Mouse (Mus musculus): ENCODE measurements at regions not wholly inside any gene's neighbourhood (a gene's known extent, or its start where the extent isn't known, plus 50 kb on each side); places are given as distances from the start of the nearest gene placed in this dataset.

- Histone ChIP-seq H3K4me3 (ENCODE audit: low read depth, low read length) (no peak overlapping the region), H3K4me2 (ENCODE audit: low read depth, low read length) (no peak overlapping the region), H3K4me1 (ENCODE audit: insufficient read depth) (no peaks in the 10 kb centered on the region), H3K9ac (replicated peaks) (no peak overlapping the region), H3K9me3 (ENCODE audit: low read length) (no peaks in the 10 kb centered on the region), H3K27me3 (ENCODE audit: insufficient read depth, low read length) (no peaks in the 10 kb centered on the region), H3K36me3 (replicated peaks; ENCODE audit: insufficient read depth, low read length) (no peaks in the 10 kb centered on the region), H3K27ac (ENCODE audit: low read depth) (no peak overlapping the region)
- no peak for ATAC-seq
- no peak for DNase-seq
- WGBS (ENCODE audit: insufficient replicate concordance), result 71% methylated on average over 4 of the region's 4 CpGs
- TF ChIP-seq CTCF (IDR thresholded peaks at IDR 0.05; ENCODE audit: low read depth) (no peak), EP300 (IDR thresholded peaks at IDR 0.05; ENCODE audit: low read depth) (no peak)
These were observed 97.7 kb upstream of the Acvr2a start for GRCm38 (mm10) chr2:48716206-48716605.

- TF ChIP-seq CTCF (IDR thresholded peaks at IDR 0.05; ENCODE audit: low read depth) (no peak), EP300 (IDR thresholded peaks at IDR 0.05; ENCODE audit: low read depth) (no peak)
- Histone ChIP-seq H3K27ac (ENCODE audit: low read depth) (no peak overlapping the region), H3K36me3 (replicated peaks; ENCODE audit: insufficient read depth, low read length) (no peaks in the 10 kb centered on the region), H3K9me3 (ENCODE audit: low read length) (no peaks in the 10 kb centered on the region), H3K9ac (replicated peaks) (no peak overlapping the region), H3K4me1 (ENCODE audit: insufficient read depth) (no peaks in the 10 kb centered on the region), H3K27me3 (ENCODE audit: insufficient read depth, low read length) (no peaks in the 10 kb centered on the region), H3K4me3 (ENCODE audit: low read depth, low read length) (no peak overlapping the region), H3K4me2 (ENCODE audit: low read depth, low read length) (no peak overlapping the region)
- 76% methylated on average over 1 of the region's 1 CpGs for WGBS (ENCODE audit: insufficient replicate concordance)
- no peak for DNase-seq
- no peak for ATAC-seq
These were observed 96.1 kb upstream of the Acvr2a start for GRCm38 (mm10) chr2:48717770-48718169.

GRCm38 (mm10) chr2:48718261-48718660 is 95.6 kb upstream of the Acvr2a start:
- Histone ChIP-seq H3K27me3 (ENCODE audit: insufficient read depth, low read length) (no peaks in the 10 kb centered on the region), H3K36me3 (replicated peaks; ENCODE audit: insufficient read depth, low read length) (no peaks in the 10 kb centered on the region), H3K4me2 (ENCODE audit: low read depth, low read length) (no peak overlapping the region), H3K4me1 (ENCODE audit: insufficient read depth) (no peaks in the 10 kb centered on the region), H3K9ac (replicated peaks) (no peak overlapping the region), H3K4me3 (ENCODE audit: low read depth, low read length) (no peak overlapping the region), H3K9me3 (ENCODE audit: low read length) (no peaks in the 10 kb centered on the region), H3K27ac (ENCODE audit: low read depth) (no peak overlapping the region)
- DNase-seq (no peak), ATAC-seq (no peak)
- TF ChIP-seq EP300 (IDR thresholded peaks at IDR 0.05; ENCODE audit: low read depth) (no peak), CTCF (IDR thresholded peaks at IDR 0.05; ENCODE audit: low read depth) (no peak)
- 64% methylated on average over 2 of the region's 2 CpGs for WGBS (ENCODE audit: insufficient replicate concordance)

- TF ChIP-seq EP300 (IDR thresholded peaks at IDR 0.05; ENCODE audit: low read depth), result no peak
- no peak for TF ChIP-seq CTCF (IDR thresholded peaks at IDR 0.05; ENCODE audit: low read depth)
- no peak for ATAC-seq
- Histone ChIP-seq H3K9me3 (ENCODE audit: low read length) (no peaks in the 10 kb centered on the region), H3K27me3 (ENCODE audit: insufficient read depth, low read length) (no peaks in the 10 kb centered on the region), H3K4me3 (ENCODE audit: low read depth, low read length) (no peak overlapping the region), H3K27ac (ENCODE audit: low read depth) (no peak overlapping the region), H3K4me1 (ENCODE audit: insufficient read depth) (no peaks in the 10 kb centered on the region), H3K9ac (replicated peaks) (no peak overlapping the region), H3K36me3 (replicated peaks; ENCODE audit: insufficient read depth, low read length) (no peaks in the 10 kb centered on the region), H3K4me2 (ENCODE audit: low read depth, low read length) (no peak overlapping the region)
- WGBS (ENCODE audit: insufficient replicate concordance), result 63% methylated on average over 8 of the region's 8 CpGs
- DNase-seq, result no peak
These were observed 83.1 kb upstream of the Acvr2a start for GRCm38 (mm10) chr2:48730780-48731179.

- Histone ChIP-seq H3K4me2 (ENCODE audit: low read depth, low read length) (no peak overlapping the region), H3K4me3 (ENCODE audit: low read depth, low read length) (no peak overlapping the region), H3K9ac (replicated peaks) (no peak overlapping the region), H3K36me3 (replicated peaks; ENCODE audit: insufficient read depth, low read length) (no peaks in the 10 kb centered on the region), H3K27me3 (ENCODE audit: insufficient read depth, low read length) (no peaks in the 10 kb centered on the region), H3K27ac (ENCODE audit: low read depth) (no peak overlapping the region), H3K9me3 (ENCODE audit: low read length) (no peaks in the 10 kb centered on the region), H3K4me1 (ENCODE audit: insufficient read depth) (no peaks in the 10 kb centered on the region)
- 80% methylated on average over 1 of the region's 1 CpGs for WGBS (ENCODE audit: insufficient replicate concordance)
- DNase-seq, result no peak
- TF ChIP-seq CTCF (IDR thresholded peaks at IDR 0.05; ENCODE audit: low read depth), result no peak
- TF ChIP-seq EP300 (IDR thresholded peaks at IDR 0.05; ENCODE audit: low read depth), result no peak
- no peak for ATAC-seq
These were observed 80.0 kb upstream of the Acvr2a start for GRCm38 (mm10) chr2:48733936-48734335.

GRCm38 (mm10) chr2:48734521-48734920 is 79.4 kb upstream of the Acvr2a start:
- Histone ChIP-seq H3K27me3 (ENCODE audit: insufficient read depth, low read length) (no peaks in the 10 kb centered on the region), H3K4me1 (ENCODE audit: insufficient read depth) (no peaks in the 10 kb centered on the region), H3K4me2 (ENCODE audit: low read depth, low read length) (no peak overlapping the region), H3K4me3 (ENCODE audit: low read depth, low read length) (no peak overlapping the region), H3K9ac (replicated peaks) (no peak overlapping the region), H3K9me3 (ENCODE audit: low read length) (no peaks in the 10 kb centered on the region), H3K36me3 (replicated peaks; ENCODE audit: insufficient read depth, low read length) (no peaks in the 10 kb centered on the region), H3K27ac (ENCODE audit: low read depth) (no peak overlapping the region)
- DNase-seq (no peak), ATAC-seq (no peak)
- TF ChIP-seq EP300 (IDR thresholded peaks at IDR 0.05; ENCODE audit: low read depth) (no peak), CTCF (IDR thresholded peaks at IDR 0.05; ENCODE audit: low read depth) (no peak)
- 72% methylated on average over 6 of the region's 6 CpGs for WGBS (ENCODE audit: insufficient replicate concordance)

- ATAC-seq (no peak), DNase-seq (no peak)
- no peak overlapping the region for H3K27ac ChIP-seq (ENCODE audit: low read depth)
- H3K27me3 ChIP-seq (ENCODE audit: insufficient read depth, low read length), result no peaks in the 10 kb centered on the region
- no peak overlapping the region for H3K9ac ChIP-seq (replicated peaks)
- no peaks in the 10 kb centered on the region for H3K9me3 ChIP-seq (ENCODE audit: low read length)
- no peak overlapping the region for H3K4me3 ChIP-seq (ENCODE audit: low read depth, low read length)
- TF ChIP-seq CTCF (IDR thresholded peaks at IDR 0.05; ENCODE audit: low read depth), result no peak
- no peak for TF ChIP-seq EP300 (IDR thresholded peaks at IDR 0.05; ENCODE audit: low read depth)
- no peaks in the 10 kb centered on the region for H3K36me3 ChIP-seq (replicated peaks; ENCODE audit: insufficient read depth, low read length)
- H3K4me2 ChIP-seq (ENCODE audit: low read depth, low read length), result no peak overlapping the region
- WGBS (ENCODE audit: insufficient replicate concordance), result 73% methylated on average over 2 of the region's 2 CpGs
- H3K4me1 ChIP-seq (ENCODE audit: insufficient read depth), result no peaks in the 10 kb centered on the region
These were observed 77.6 kb upstream of the Acvr2a start for GRCm38 (mm10) chr2:48736312-48736711.

Data from liver, postnatal 0 days (tissue).